In the genomic region with DNA sequence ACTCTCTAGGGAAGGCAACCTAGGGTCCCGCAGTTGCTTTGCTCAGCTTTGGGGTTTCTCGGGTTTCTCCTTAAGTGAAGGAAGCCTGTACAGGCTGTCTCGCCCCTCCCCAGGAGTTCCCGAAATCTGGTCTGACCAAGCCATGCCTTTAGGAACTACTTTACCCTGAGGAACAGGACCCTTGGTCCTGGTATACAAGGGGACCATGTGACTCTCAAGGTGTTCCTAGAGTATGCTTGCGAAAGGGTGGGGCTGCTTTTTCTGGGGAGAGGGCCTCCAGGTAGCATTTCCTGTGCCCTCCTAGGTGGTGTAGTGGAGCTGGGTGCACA, we compare ENCODE assay signal across 9 mouse cellular contexts. TPM values are rescaled to one million over a fixed set of nuclear protein-coding genes. Genes with fewer than 3 reads are reported as not detected.
DNase-seq lines count a peak whose midpoint lies in the region; ATAC-seq and TF ChIP-seq lines count a peak whose summit lies in the region.
"Had no signal": no experiment of that assay in that cellular context is flagged by ENCODE, and none has a peak within 500 bp of the region (broad histone marks: within the 10 kb centered on the region; RNA-seq: fewer than 3 reads in every experiment).

No protein-coding gene starts in this region.

- peak overlapping the region; percentile 87 for H3K9ac ChIP-seq in liver, adult 2 months (ENCODE audit: low read depth, low read length)
- H3K9ac ChIP-seq in limb, embryonic 14.5 days (ENCODE audit: low read depth, low read length, severe bottlenecking), result peak overlapping the region; percentile 61
- peak overlapping the region; percentile 75 for H3K9ac ChIP-seq in neural tube, embryonic 15.5 days (replicated peaks)

- ATAC-seq in limb, embryonic 14.5 days (ENCODE audit: low FRiP score, low read depth), result no peak
- no peak for ATAC-seq in neural tube, embryonic 15.5 days (ENCODE audit: low FRiP score)

- H3K27me3 ChIP-seq in liver, adult 2 months (ENCODE audit: control insufficient read depth, insufficient read depth, low read length), result no peaks in the 10 kb centered on the region
- no peaks in the 10 kb centered on the region for H3K27me3 ChIP-seq in limb, embryonic 14.5 days (ENCODE audit: control insufficient read depth, insufficient read depth, low read length)
- no peaks in the 10 kb centered on the region for H3K27me3 ChIP-seq in neural tube, embryonic 15.5 days (replicated peaks)

- H3K79me2 ChIP-seq in liver, adult 2 months (ENCODE audit: control insufficient read depth, insufficient read depth, low read length), result no peaks in the 10 kb centered on the region; the same call in 1 of the 2 replicates

- DNase-seq in liver, adult 2 months (ENCODE audit: extremely low read depth, low read depth, low spot score), result no peak
- no peak for DNase-seq in liver
- no peak for DNase-seq in limb, embryonic 14.5 days (ENCODE audit: low spot score)
- DNase-seq in left cerebral cortex, adult 9 months (ENCODE audit: low spot score in 2 of 2), result no peak
- no peak for DNase-seq in frontal cortex, postnatal 14 days (ENCODE audit: low spot score in 2 of 2)
- DNase-seq in spleen, postnatal 10 days (ENCODE audit: low spot score in 2 of 2), result no peak

- H3K36me3 ChIP-seq in liver, adult 2 months (ENCODE audit: control insufficient read depth, insufficient read depth, low read length), result peaks cover 24% of the 10 kb centered on the region; the same call in 1 of the 2 replicates
- peaks cover 13% of the 10 kb centered on the region for H3K36me3 ChIP-seq in limb, embryonic 14.5 days (ENCODE audit: control insufficient read depth, insufficient read depth, low read length)
- peaks cover 3% of the 10 kb centered on the region; the same call in 1 of the 2 replicates for H3K36me3 ChIP-seq in neural tube, embryonic 15.5 days

- peaks cover 8% of the 10 kb centered on the region for H3K4me1 ChIP-seq in liver, adult 2 months (ENCODE audit: control insufficient read depth, insufficient read depth, low read length)
- peaks cover 2% of the 10 kb centered on the region; the same call in 1 of the 2 replicates for H3K4me1 ChIP-seq in embryonic fibroblast, embryonic 13.5 days (ENCODE audit: control insufficient read depth, insufficient read depth, low read length)
- peaks cover 5% of the 10 kb centered on the region; the same call in 1 of the 2 replicates for H3K4me1 ChIP-seq in limb, embryonic 14.5 days (ENCODE audit: control insufficient read depth, insufficient read depth, low read length)
- peaks cover 15% of the 10 kb centered on the region for H3K4me1 ChIP-seq in neural tube, embryonic 15.5 days

- TF ChIP-seq CTCF in liver, adult 2 months (IDR thresholded peaks at IDR 0.05; ENCODE audit: low read depth, low read length), result no peak
- TF ChIP-seq CTCF in embryonic fibroblast, embryonic 13.5 days (IDR thresholded peaks at IDR 0.05; ENCODE audit: borderline replicate concordance, insufficient read depth, low read length), result no peak

- 25% methylated on average over 5 of the region's 5 CpGs for WGBS in liver, adult 2 months
- 5% methylated on average over 5 of the region's 5 CpGs for whole genome bisulfite sequencing in limb, embryonic 14.5 days
- WGBS in neural tube, embryonic 15.5 days, result 9% methylated on average over 5 of the region's 5 CpGs

- peak overlapping the region; percentile 68 for H3K4me3 ChIP-seq in liver, adult 2 months (ENCODE audit: insufficient read depth, low read depth, low read length)
- peak overlapping the region; percentile 65 for H3K4me3 ChIP-seq in embryonic fibroblast, embryonic 13.5 days (ENCODE audit: insufficient read depth, low read length)
- peak overlapping the region; percentile 55 for H3K4me3 ChIP-seq in limb, embryonic 14.5 days (replicated peaks; ENCODE audit: low read length)
- peak overlapping the region; percentile 73 for H3K4me3 ChIP-seq in neural tube, embryonic 15.5 days (replicated peaks)

- peak overlapping the region; percentile 89 for H3K4me2 ChIP-seq in limb, embryonic 14.5 days (replicated peaks; ENCODE audit: low read depth, low read length, severe bottlenecking)
- peak overlapping the region; percentile 83 for H3K4me2 ChIP-seq in neural tube, embryonic 15.5 days

- no peaks in the 10 kb centered on the region for H3K9me3 ChIP-seq in limb, embryonic 14.5 days (ENCODE audit: control insufficient read depth, low read length)
- H3K9me3 ChIP-seq in neural tube, embryonic 15.5 days (replicated peaks), result no peaks in the 10 kb centered on the region

- no peak for TF ChIP-seq POLR2A in liver, adult 2 months (IDR thresholded peaks at IDR 0.05; ENCODE audit: extremely low read depth, insufficient read depth, low read length)
- no peak for TF ChIP-seq POLR2A in embryonic fibroblast, embryonic 13.5 days (IDR thresholded peaks at IDR 0.05; ENCODE audit: low read depth, low read length)
- no peak for TF ChIP-seq POLR2A in limb, embryonic 14.5 days (IDR thresholded peaks at IDR 0.05; ENCODE audit: borderline replicate concordance, extremely low read depth, insufficient read depth, insufficient read length)

- H3K27ac ChIP-seq in liver, adult 2 months (replicated peaks; ENCODE audit: insufficient read depth, low read depth, low read length), result peak overlapping the region; percentile 42
- H3K27ac ChIP-seq in embryonic fibroblast, embryonic 13.5 days (ENCODE audit: insufficient read depth, low read length), result no peak overlapping the region
- no peak overlapping the region for H3K27ac ChIP-seq in limb, embryonic 14.5 days (replicated peaks; ENCODE audit: low read depth, low read length)
- H3K27ac ChIP-seq in neural tube, embryonic 15.5 days (replicated peaks), result peak overlapping the region; percentile 58; the same call in 1 of the 2 replicates

RNA-seq across cellular contexts. Expression of a gene that starts 9.7 kb away (rescaled TPM):
- total RNA-seq in liver, adult 2 months (2014; rRNA removed), result 411 and 412 TPM in 2 replicates
- 271 and 349 TPM in 2 replicates for polyA plus RNA-seq in liver, adult 2 months (2012; rRNA removed)
- 85.2 and 95.9 TPM in 2 replicates for polyA plus RNA-seq in embryonic fibroblast, embryonic 13.5 days (2011; ENCODE audit: insufficient read length, low read depth, missing spikeins)
- polyA plus RNA-seq in limb, embryonic 14.5 days (2012; rRNA removed), result 78.1 and 127 TPM in 2 replicates
- 153 and 159 TPM in 2 replicates for polyA plus RNA-seq in limb, embryonic 14.5 days (2014; fragmentation: Nextera tagmentation; extraction: Ambion mirVana)
- polyA plus RNA-seq in neural tube, embryonic 15.5 days (2015; fragmentation: Nextera tagmentation; extraction: Ambion mirVana), result 116 and 121 TPM in 2 replicates

RNA-seq across cellular contexts. Expression of a gene that starts 10.4 kb away (rescaled TPM):
- total RNA-seq in liver, adult 2 months (2014; rRNA removed), result 86.9 and 87.5 TPM in 2 replicates
- polyA plus RNA-seq in liver, adult 2 months (2012; rRNA removed), result 59.1 and 67.7 TPM in 2 replicates
- 8.9 and 9.8 TPM in 2 replicates for polyA plus RNA-seq in embryonic fibroblast, embryonic 13.5 days (2011; ENCODE audit: insufficient read length, low read depth, missing spikeins)
- 12.6 and 13.5 TPM in 2 replicates for polyA plus RNA-seq in limb, embryonic 14.5 days (2012; rRNA removed)
- 17.8 and 19.4 TPM in 2 replicates for polyA plus RNA-seq in limb, embryonic 14.5 days (2014; fragmentation: Nextera tagmentation; extraction: Ambion mirVana)
- 10.7 and 14.7 TPM in 2 replicates for polyA plus RNA-seq in neural tube, embryonic 15.5 days (2015; fragmentation: Nextera tagmentation; extraction: Ambion mirVana)

RNA-seq across cellular contexts. Expression of a gene that starts 11.4 kb away (rescaled TPM):
- 17.4 and 19.3 TPM in 2 replicates for total RNA-seq in liver, adult 2 months (2014; rRNA removed)
- 24.7 and 29.7 TPM in 2 replicates for polyA plus RNA-seq in liver, adult 2 months (2012; rRNA removed)
- 18.0 and 19.7 TPM in 2 replicates for polyA plus RNA-seq in embryonic fibroblast, embryonic 13.5 days (2011; ENCODE audit: insufficient read length, low read depth, missing spikeins)
- polyA plus RNA-seq in limb, embryonic 14.5 days (2012; rRNA removed), result 26.5 and 28.8 TPM in 2 replicates
- 22.9 and 28.4 TPM in 2 replicates for polyA plus RNA-seq in limb, embryonic 14.5 days (2014; fragmentation: Nextera tagmentation; extraction: Ambion mirVana)
- polyA plus RNA-seq in neural tube, embryonic 15.5 days (2015; fragmentation: Nextera tagmentation; extraction: Ambion mirVana), result 30.0 and 32.1 TPM in 2 replicates

RNA-seq across cellular contexts. Expression of a gene that starts 23.7 kb away (rescaled TPM):
- total RNA-seq in liver, adult 2 months (2014; rRNA removed), result 68.6 and 72.7 TPM in 2 replicates
- 63.0 and 77.5 TPM in 2 replicates for polyA plus RNA-seq in liver, adult 2 months (2012; rRNA removed)
- 15.1 and 29.3 TPM in 2 replicates for polyA plus RNA-seq in embryonic fibroblast, embryonic 13.5 days (2011; ENCODE audit: insufficient read length, low read depth, missing spikeins)
- 30.3 TPM in 2 replicates for polyA plus RNA-seq in limb, embryonic 14.5 days (2012; rRNA removed)
- polyA plus RNA-seq in limb, embryonic 14.5 days (2014; fragmentation: Nextera tagmentation; extraction: Ambion mirVana), result 28.3 and 28.8 TPM in 2 replicates
- 48.1 and 51.2 TPM in 2 replicates for polyA plus RNA-seq in neural tube, embryonic 15.5 days (2015; fragmentation: Nextera tagmentation; extraction: Ambion mirVana)

RNA-seq across cellular contexts. Expression of a gene that starts 28.7 kb away (rescaled TPM):
- 1.4 and 1.5 TPM in 2 replicates for total RNA-seq in liver, adult 2 months (2014; rRNA removed)
- polyA plus RNA-seq in liver, adult 2 months (2012; rRNA removed), result 1.3 and 1.7 TPM in 2 replicates
- 0.16 TPM in 1 of 2 replicates, not detected in the other for polyA plus RNA-seq in embryonic fibroblast, embryonic 13.5 days (2011; ENCODE audit: insufficient read length, low read depth, missing spikeins)
- polyA plus RNA-seq in limb, embryonic 14.5 days (2012; rRNA removed), result 0.20 and 0.24 TPM in 2 replicates
- 0.14 and 0.26 TPM in 2 replicates for polyA plus RNA-seq in limb, embryonic 14.5 days (2014; fragmentation: Nextera tagmentation; extraction: Ambion mirVana)
- 23.2 and 26.3 TPM in 2 replicates for polyA plus RNA-seq in neural tube, embryonic 15.5 days (2015; fragmentation: Nextera tagmentation; extraction: Ambion mirVana)
- total RNA-seq: megakaryocyte progenitor cell, adult 5-6 weeks had no signal

Comparison
In these comparisons a context has a peak if more than half of its experiments do, and no peak if none do; other contexts are left out.
1. H3K27ac ChIP-seq: peak in liver, adult 2 months (single experiment) and neural tube, embryonic 15.5 days (single experiment); none in embryonic fibroblast, embryonic 13.5 days (single experiment) and limb, embryonic 14.5 days (single experiment).
2. Peak in every context shown above with its lines, with median percentiles within 50 percentile points of each other: H3K4me3 ChIP-seq and H3K9ac ChIP-seq.